ENCODE assay signal across 9 mouse cellular contexts in genomic region chr12:112141300-112141699, GRCm38 (mm10). TPM values are rescaled to one million over a fixed set of nuclear protein-coding genes. Genes with fewer than 3 reads are reported as not detected.
A peak's percentile ranks its signal among the peaks of the same experiment; 100 is the strongest.
DNase-seq lines count a peak whose midpoint lies in the region; ATAC-seq and TF ChIP-seq lines count a peak whose summit lies in the region.
"Had no signal": no experiment of that assay in that cellular context is flagged by ENCODE, and none has a peak within 500 bp of the region (broad histone marks: within the 10 kb centered on the region; RNA-seq: fewer than 3 reads in every experiment).

No protein-coding gene starts in this region.

- TF ChIP-seq POLR2A in kidney, adult 2 months (IDR thresholded peaks at IDR 0.05; ENCODE audit: low read depth, low read length), result no peak

- no peak overlapping the region for H3K9ac ChIP-seq in liver, embryonic 11.5 days (ENCODE audit: low read depth, low read length)
- H3K9ac ChIP-seq: lung, embryonic 15.5 days had no signal

- TF ChIP-seq CTCF in kidney, adult 2 months (conservative IDR thresholded peaks at IDR 0.05; ENCODE audit: insufficient read depth, insufficient read length, low read depth, low read length), result no peak
- TF ChIP-seq CTCF in G1E (IDR thresholded peaks at IDR 0.05; ENCODE audit: low read depth, low read length), result no peak

- H3K4me2 ChIP-seq in liver, embryonic 11.5 days, result no peak overlapping the region
- H3K4me2 ChIP-seq: heart, embryonic 11.5 days; lung, embryonic 15.5 days had no signal

- no peaks in the 10 kb centered on the region; the same call in 1 of the 2 replicates for H3K27me3 ChIP-seq in kidney, adult 2 months (replicated peaks; ENCODE audit: control insufficient read depth, insufficient read depth, low read length)
- peaks cover 7% of the 10 kb centered on the region; the same call in 1 of the 2 replicates for H3K27me3 ChIP-seq in G1E (ENCODE audit: insufficient read depth, low read length)
- H3K27me3 ChIP-seq in liver, embryonic 11.5 days (replicated peaks; ENCODE audit: control insufficient read depth, insufficient read depth, low read length), result peaks cover 59% of the 10 kb centered on the region

- peaks cover 66% of the 10 kb centered on the region for H3K9me3 ChIP-seq in G1E (replicated peaks)
- no peaks in the 10 kb centered on the region for H3K9me3 ChIP-seq in liver, embryonic 11.5 days (ENCODE audit: control insufficient read depth, low read length)
- H3K9me3 ChIP-seq: lung, embryonic 15.5 days had no signal

- H3K4me3 ChIP-seq in kidney, adult 2 months (ENCODE audit: insufficient read depth, low read depth, low read length), result no peak overlapping the region
- H3K4me3 ChIP-seq in G1E (ENCODE audit: low read depth, low read length), result no peak overlapping the region
- H3K4me3 ChIP-seq in liver, embryonic 11.5 days (ENCODE audit: low read depth, low read length), result no peak overlapping the region
- H3K4me3 ChIP-seq: lung, embryonic 15.5 days had no signal

- ATAC-seq in G1E (ENCODE audit: extremely low read depth, insufficient number of reproducible peaks, low FRiP score, poor library complexity, severe bottlenecking), result no peak
- ATAC-seq in liver, embryonic 11.5 days (replicated peaks; ENCODE audit: low FRiP score), result no peak
- ATAC-seq in cerebellum, adult (ENCODE audit: insufficient number of reproducible peaks, low FRiP score, low TSS enrichment), result no peak

- no peaks in the 10 kb centered on the region for H3K4me1 ChIP-seq in kidney, adult 2 months (ENCODE audit: control insufficient read depth, insufficient read depth, low read length)
- no peaks in the 10 kb centered on the region for H3K4me1 ChIP-seq in G1E (ENCODE audit: insufficient read depth, low read depth, low read length)
- H3K4me1 ChIP-seq in liver, embryonic 11.5 days (replicated peaks; ENCODE audit: control insufficient read depth, insufficient read depth, low read length), result peaks cover 11% of the 10 kb centered on the region; the same call in 1 of the 2 replicates

- H3K36me3 ChIP-seq in kidney, adult 2 months (ENCODE audit: control insufficient read depth, insufficient read depth, low read length), result no peaks in the 10 kb centered on the region
- H3K36me3 ChIP-seq in G1E (replicated peaks), result no peaks in the 10 kb centered on the region
- H3K36me3 ChIP-seq in liver, embryonic 11.5 days (ENCODE audit: control insufficient read depth, insufficient read depth, low read length), result no peaks in the 10 kb centered on the region
- H3K36me3 ChIP-seq: lung, embryonic 15.5 days had no signal

- DNase-seq in kidney, adult 2 months, result peak; percentile 45
- DNase-seq in kidney, adult 11 months, result no peak
- DNase-seq in G1E (ENCODE audit: low spot score), result peak; percentile 41
- DNase-seq in adrenal gland, postnatal 36 days, result peak; percentile 80 to 84
- DNase-seq in liver, embryonic 11.5 days (ENCODE audit: low spot score), result peak; percentile 60
- no peak for DNase-seq in cerebellum, adult 11-12 months

- WGBS in kidney, adult 2 months, result 7% methylated on average over 6 of the region's 6 CpGs
- WGBS in liver, embryonic 11.5 days, result 11% methylated on average over 6 of the region's 6 CpGs

- H3K27ac ChIP-seq in kidney, adult 2 months (ENCODE audit: insufficient read depth, low read depth, low read length), result no peak overlapping the region
- no peak overlapping the region for H3K27ac ChIP-seq in liver, embryonic 11.5 days (ENCODE audit: low read depth, low read length)
- H3K27ac ChIP-seq: lung, embryonic 15.5 days had no signal

RNA-seq across cellular contexts. Expression of gene Kif26a, which starts 4.7 kb away (rescaled TPM):
- 3.8 and 4.2 TPM in 2 replicates for polyA plus RNA-seq in kidney, adult 2 months (2012; rRNA removed)
- total RNA-seq in G1E (2014; fragmentation: Nextera tagmentation) (not detected in 2 replicates), G1E (2017) (0.06 TPM in 1 of 2 replicates, not detected in the other)
- polyA plus RNA-seq in G1E (2012), result not detected in 2 replicates
- 1 to 10 TPM; 4.9 to 9.5 TPM for total RNA-seq in adrenal gland, postnatal 36 days (2021)
- polyA plus RNA-seq in liver, embryonic 11.5 days (2014; fragmentation: Nextera tagmentation; extraction: Ambion mirVana), result 0.52 and 0.59 TPM in 2 replicates

RNA-seq across cellular contexts. Expression of gene Aspg, which starts 34.8 kb away (rescaled TPM):
- 39.2 and 52.5 TPM in 2 replicates for polyA plus RNA-seq in kidney, adult 2 months (2012; rRNA removed)
- total RNA-seq in G1E (2014; fragmentation: Nextera tagmentation), result not detected in 2 replicates
- total RNA-seq in G1E (2017), result 0.33 TPM in 1 of 2 replicates, not detected in the other
- polyA plus RNA-seq in G1E (2012), result not detected in 2 replicates
- total RNA-seq in adrenal gland, postnatal 36 days (2021), result 10 to 100 TPM; 23.9 to 38.3 TPM
- polyA plus RNA-seq in liver, embryonic 11.5 days (2014; fragmentation: Nextera tagmentation; extraction: Ambion mirVana), result 0.38 and 0.73 TPM in 2 replicates

Comparison
In these comparisons a context has a peak if more than half of its experiments do, and no peak if none do; other contexts are left out.
1. DNase-seq: peak in kidney, adult 2 months (single experiment), G1E (single experiment), adrenal gland, postnatal 36 days (2 of 2) and liver, embryonic 11.5 days (single experiment); none in kidney, adult 11 months (single experiment) and cerebellum, adult 11-12 months (single experiment).
2. RNA of gene Aspg, which starts 34.8 kb away (polyA plus RNA-seq): 39.2 to 52.5 TPM in kidney, adult 2 months; 0.38 to 0.73 TPM in liver, embryonic 11.5 days and not detected in G1E; every median in the first group is over 10 times any median in the second.